Mouse (Mus musculus) embryonic fibroblast, embryonic 13.5 days (primary cell): ENCODE results near the gene Bcat1.

Experiments used
- CTCF ChIP-seq: IDR thresholded peaks from 2 replicates; pipeline ENCODE4 v1.5.1; 2011; ENCODE audit warnings: mild to moderate bottlenecking, control low read depth, low read length, moderate library complexity, borderline replicate concordance; ENCODE audit not compliant: insufficient read depth
- POLR2A ChIP-seq: IDR thresholded peaks from 2 replicates; pipeline ENCODE4 v1.6.1; 2011; ENCODE audit warnings: low read depth, mild to moderate bottlenecking, control low read depth, low read length, moderate library complexity

DNA sequence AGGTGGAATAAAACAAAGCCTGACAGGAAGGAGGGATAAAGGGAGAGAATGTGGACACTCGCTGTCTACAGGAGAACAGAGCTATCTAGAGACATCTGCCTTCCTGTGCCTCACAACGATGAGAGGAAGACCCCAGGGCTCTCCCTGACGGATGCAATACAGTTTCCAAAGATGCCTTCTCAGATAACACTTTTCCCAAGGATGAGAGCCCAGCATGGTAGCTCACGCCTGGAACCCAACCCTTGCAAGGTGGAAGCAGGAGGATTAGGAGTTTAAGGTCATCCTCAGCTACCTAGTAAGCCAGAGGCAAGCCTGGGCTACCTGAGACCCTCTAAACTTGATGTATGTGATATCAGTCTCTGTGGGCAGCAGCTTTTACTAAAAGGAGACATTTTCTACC lies 5.7 kb upstream of the Bcat1 start:
- TF ChIP-seq CTCF (no peak), POLR2A (no peak)
